Mouse (Mus musculus) ES-E14 (cell line): ENCODE measurements around the gene Olfml2a. TPM values are rescaled to one million over a fixed set of nuclear protein-coding genes. Genes with fewer than 3 reads are reported as not detected.

ENCODE experiments used
- DNase-seq: peaks from one replicate; pipeline ENCODE4 v3.0.0-alpha.2; 2013; ENCODE audit warnings: low read depth, low spot score
- H3K27ac ChIP-seq: 2 replicates; pipeline ENCODE4 v1.5.1; 2012; ENCODE audit warnings: low read depth, mild to moderate bottlenecking, low read length, moderate library complexity, mixed read lengths; ENCODE audit not compliant: poor library complexity, insufficient read depth, severe bottlenecking
- H3K36me3 ChIP-seq: 2 replicates; pipeline ENCODE4 v1.6.1; 2012; ENCODE audit warnings: mild to moderate bottlenecking, low read length, moderate library complexity, mixed read lengths; ENCODE audit not compliant: control insufficient read depth, poor library complexity, insufficient read depth, severe bottlenecking
- H3K4me1 ChIP-seq, 2 experiments: fragments of 150-350 bp in 1 of 2; sonication (generic) in 1 of 2; 2 replicates each; pipeline ENCODE4 v1.6.1; 2012; ENCODE audit warnings: low read length in 2 of 2, mild to moderate bottlenecking in 1 of 2, mixed read lengths in 1 of 2; ENCODE audit not compliant: control insufficient read depth in 2 of 2, insufficient read depth in 2 of 2, poor library complexity in 1 of 2
- H3K4me3 ChIP-seq, 2 experiments: fragments of 150-350 bp in 1 of 2; sonication (generic) in 1 of 2; 2 replicates each; pipeline ENCODE4 v1.5.1; 2012; ENCODE audit warnings: low read length in 2 of 2, low read depth in 1 of 2, mild to moderate bottlenecking in 1 of 2, mixed read lengths in 1 of 2; ENCODE audit not compliant: insufficient read depth in 1 of 2, poor library complexity in 1 of 2, severe bottlenecking in 1 of 2
- H3K9ac ChIP-seq: 2 replicates; pipeline ENCODE4 v1.6.1; 2012; ENCODE audit warnings: low read depth, mild to moderate bottlenecking, low read length, mixed read lengths; ENCODE audit not compliant: poor library complexity, insufficient read depth, severe bottlenecking
- H3K9me3 ChIP-seq: fragments of 150-350 bp; sonication (generic); 2 replicates; pipeline ENCODE4 v1.6.1; 2012; ENCODE audit warnings: low read depth, mild to moderate bottlenecking, low read length; ENCODE audit not compliant: control insufficient read depth, insufficient read depth
- CHD2 ChIP-seq: IDR thresholded peaks from 2 replicates; pipeline ENCODE4 v1.6.1; 2014; ENCODE audit warnings: mild to moderate bottlenecking, low read depth, low read length, inconsistent platforms
- HCFC1 ChIP-seq: IDR thresholded peaks from 2 replicates; pipeline ENCODE4 v1.6.1; 2012; ENCODE audit warnings: low read length, inconsistent platforms, borderline replicate concordance; ENCODE audit not compliant: insufficient read depth
- MAFK ChIP-seq: IDR thresholded peaks from 2 replicates; pipeline ENCODE4 v1.6.1; 2014; ENCODE audit warnings: mild to moderate bottlenecking, low read depth, low read length, inconsistent platforms; ENCODE audit not compliant: insufficient read depth
- ZC3H11A ChIP-seq: IDR thresholded peaks from 2 replicates; pipeline ENCODE4 v1.6.1; 2012; ENCODE audit warnings: low read depth, mild to moderate bottlenecking, inconsistent platforms, low read length, borderline replicate concordance
- ZNF384 ChIP-seq: IDR thresholded peaks from 2 replicates; pipeline ENCODE4 v1.6.1; 2012; ENCODE audit warnings: low read depth, low read length, inconsistent platforms
- in situ Hi-C, 2 experiments: fragments of 600-800 bp; cut with MboI; formaldehyde crosslinking; loops; one replicate each; pipeline ENCODE4 v1.15.1; 2025; ENCODE audit warnings: low sequenced_read_pairs in 2 of 2, inconsistent platforms in 1 of 2; ENCODE audit not compliant: unreplicated experiment in 2 of 2
- total RNA-seq: library from RNA; depleted of rRNA; stranded (reverse); fragments of 300-350 nt; gene quantifications from 2 replicates; pipeline ENCODE4 v1.2.3, GENCODE M21; 2012

Gene Olfml2a
- total RNA-seq, 1 experiment, result 0.27 TPM

GRCm38 (mm10) chr2:38987371-38987770, 55.6 kb downstream of the Olfml2a start:
- Histone ChIP-seq H3K9ac (no peak overlapping the region), H3K4me3 (no peak overlapping the region), H3K4me1 (peaks cover 5 to 8% of the 10 kb centered on the region in 2 experiments; a peak in 2 of 4 replicates), H3K36me3 (no peaks in the 10 kb centered on the region), H3K27ac (no peak overlapping the region), H3K9me3 (no peaks in the 10 kb centered on the region)
- no peak for TF ChIP-seq CHD2
- TF ChIP-seq ZNF384, result no peak
- TF ChIP-seq MAFK, result no peak
- TF ChIP-seq ZC3H11A, result no peak
- TF ChIP-seq HCFC1, result no peak
- in situ Hi-C loops, result no loop called here
- no peak for DNase-seq

- in situ Hi-C loops, result no loop called here
Measured at GRCm38 (mm10) chr2:38987803-38988510, 56.2 kb downstream of the Olfml2a start.

GRCm38 (mm10) chr2:38988929-38989328, 57.2 kb downstream of the Olfml2a start:
- no peak for TF ChIP-seq HCFC1
- TF ChIP-seq ZNF384, result no peak
- no peak for TF ChIP-seq MAFK
- no peak for TF ChIP-seq ZC3H11A
- TF ChIP-seq CHD2, result no peak
- Histone ChIP-seq H3K4me3 (no peak overlapping the region), H3K36me3 (no peaks in the 10 kb centered on the region), H3K9ac (no peak overlapping the region), H3K9me3 (no peaks in the 10 kb centered on the region), H3K4me1 (peaks cover 5 to 8% of the 10 kb centered on the region in 2 experiments; a peak in 2 of 4 replicates), H3K27ac (no peak overlapping the region)
- DNase-seq, result no peak
- in situ Hi-C loops, result no loop called here

More at GRCm38 (mm10) chr2:38987803-38988510, 56.2 kb downstream of the Olfml2a start:
- no peak for DNase-seq
- TF ChIP-seq MAFK (no peak), ZNF384 (no peak)
- Histone ChIP-seq H3K36me3 (no peaks in the 10 kb centered on the region), H3K9me3 (no peaks in the 10 kb centered on the region), H3K9ac (no peak overlapping the region; the same call in 1 of the 2 replicates), H3K4me1 (peaks cover 5 to 8% of the 10 kb centered on the region in 2 experiments; a peak in 2 of 4 replicates), H3K4me3 (no peak overlapping the region), H3K27ac (no peak overlapping the region)

GRCm38 (mm10) chr2:38992004-38992403, 60.2 kb downstream of the Olfml2a start:
- in situ Hi-C loops, result no loop called here
- peaks cover 5 to 8% of the 10 kb centered on the region in 2 experiments; a peak in 2 of 4 replicates for H3K4me1 ChIP-seq

GRCm38 (mm10) chr2:38992452-38992851, 60.7 kb downstream of the Olfml2a start:
- no peak overlapping the region for H3K27ac ChIP-seq

More at GRCm38 (mm10) chr2:38992004-38992403, 60.2 kb downstream of the Olfml2a start:
- TF ChIP-seq CHD2 (no peak), ZC3H11A (no peak), ZNF384 (no peak), HCFC1 (no peak), MAFK (no peak)
- Histone ChIP-seq H3K4me3 (no peak overlapping the region), H3K9ac (no peak overlapping the region), H3K9me3 (no peaks in the 10 kb centered on the region), H3K36me3 (no peaks in the 10 kb centered on the region), H3K27ac (no peak overlapping the region)
- DNase-seq, result no peak

More at GRCm38 (mm10) chr2:38992452-38992851, 60.7 kb downstream of the Olfml2a start:
- no peak overlapping the region for H3K4me3 ChIP-seq
- DNase-seq, result no peak
- H3K9ac ChIP-seq, result no peak overlapping the region
- no peak for TF ChIP-seq ZNF384
- no peak for TF ChIP-seq CHD2
- no peak for TF ChIP-seq HCFC1
- TF ChIP-seq MAFK, result no peak
- TF ChIP-seq ZC3H11A, result no peak
- in situ Hi-C loops, result no loop called here
- peaks cover 5 to 7% of the 10 kb centered on the region in 2 experiments; a peak in 2 of 4 replicates for H3K4me1 ChIP-seq
- no peaks in the 10 kb centered on the region for H3K9me3 ChIP-seq
- no peaks in the 10 kb centered on the region for H3K36me3 ChIP-seq
